Mouse (Mus musculus) hematopoietic stem cell, adult 5-6 weeks (primary cell): ENCODE measurements around the gene Rab31. TPM values are rescaled to one million over a fixed set of nuclear protein-coding genes. Genes with fewer than 3 reads are reported as not detected.

ENCODE experiments used
- ATAC-seq, 2 experiments: fragments of 125-278 bp in 1 of 2; replicated peaks in 1 of 2; 2 replicates each; pipeline ENCODE4 v1.8.0; 2016 to 2017; ENCODE audit warnings: inconsistent platforms in 2 of 2, mild to moderate bottlenecking in 2 of 2, moderate number of reproducible peaks in 2 of 2, low read depth in 1 of 2, moderate TSS enrichment in 1 of 2; ENCODE audit not compliant: low FRiP score in 2 of 2, poor library complexity in 2 of 2, severe bottlenecking in 2 of 2, insufficient read depth in 1 of 2, low TSS enrichment in 1 of 2
- total RNA-seq: library from RNA; stranded (forward); fragments of 172-1452, 232-1000 nt; gene quantifications from 2 replicates; pipeline ENCODE4 v1.2.3, GENCODE M21; 2017

The Rab31 gene
- total RNA-seq, 1 experiment from 2014 or later, result 67.1 TPM

- ATAC-seq, result peak; percentile 56 to 60
Observed at GRCm38 (mm10) chr17:65604315-65604714, 168.2 kb downstream of the Rab31 start.

Other genes starting within 250 kb of the Rab31 start
- gene Tmem232, start 232.0 kb downstream of the Rab31 start, total RNA-seq, result not detected in 2 replicates
- 69.5 and 113 TPM in 2 replicates for gene Vapa, start 159.2 kb downstream of the Rab31 start, total RNA-seq
- gene Txndc2, start 130.6 kb downstream of the Rab31 start, total RNA-seq, result not detected in 2 replicates
- 50.5 and 51.6 TPM in 2 replicates for gene Ppp4r1, start 9.8 kb upstream of the Rab31 start, total RNA-seq
- gene Ralbp1, start 113.0 kb upstream of the Rab31 start, total RNA-seq, result 101 and 125 TPM in 2 replicates
- 30.9 and 39.7 TPM in 2 replicates for gene Twsg1, start 178.5 kb upstream of the Rab31 start, total RNA-seq